In genomic region chr11:108605301-108605700, GRCm38 (mm10) we compare ENCODE assay signal across 11 mouse cellular contexts.
A peak's percentile ranks its signal among the peaks of the same experiment; 100 is the strongest.
DNase-seq lines count a peak whose midpoint lies in the region; ATAC-seq lines count a peak whose summit lies in the region.
"Had no signal": no experiment of that assay in that cellular context is flagged by ENCODE, and none has a peak within 500 bp of the region (broad histone marks: within the 10 kb centered on the region; RNA-seq: fewer than 3 reads in every experiment).

No protein-coding gene starts in this region.

- peak; percentile 44; the same call in 1 of the 2 replicates for ATAC-seq in frontal cortex, adult (ENCODE audit: low TSS enrichment)
- peak; percentile 90 for ATAC-seq in midbrain, embryonic 16.5 days
- ATAC-seq in megakaryocyte progenitor cell, adult 5-6 weeks (replicated peaks; ENCODE audit: poor library complexity) = no peak

- no peaks in the 10 kb centered on the region for H3K9me3 ChIP-seq in hindbrain, embryonic 10.5 days
- H3K9me3 ChIP-seq in midbrain, embryonic 16.5 days (replicated peaks; ENCODE audit: control insufficient read depth, low read length, poor library complexity, severe bottlenecking) = no peaks in the 10 kb centered on the region

- DNase-seq in frontal cortex, postnatal 25 days (ENCODE audit: low spot score in 2 of 2) = no peak
- DNase-seq in cerebellum, adult 9-11 months = peak; percentile 7
- peak; percentile 39 for DNase-seq in hindbrain, embryonic 10.5 days (ENCODE audit: low spot score)
- no peak for DNase-seq in kidney, adult 8-10 months
- no peak for DNase-seq in kidney, postnatal 25 days
- DNase-seq: gastrocnemius, adult 2 months; heart, postnatal 10 days; lung, adult 18-20 months had no signal

- peaks cover 11% of the 10 kb centered on the region for H3K4me1 ChIP-seq in hindbrain, embryonic 10.5 days (replicated peaks)
- H3K4me1 ChIP-seq in midbrain, embryonic 16.5 days (ENCODE audit: control insufficient read depth, insufficient read depth, low read length) = peaks cover 6% of the 10 kb centered on the region

- no peak overlapping the region; the same call in 1 of the 2 replicates for H3K27ac ChIP-seq in hindbrain, embryonic 10.5 days
- peak overlapping the region; percentile 91 for H3K27ac ChIP-seq in midbrain, embryonic 16.5 days (ENCODE audit: low read length)
- H3K27ac ChIP-seq: gastrocnemius, adult 2 months had no signal

- H3K27me3 ChIP-seq in hindbrain, embryonic 10.5 days (ENCODE audit: insufficient read depth, poor library complexity, severe bottlenecking) = no peaks in the 10 kb centered on the region
- no peaks in the 10 kb centered on the region for H3K27me3 ChIP-seq in midbrain, embryonic 16.5 days (ENCODE audit: control insufficient read depth, insufficient read depth, low read depth, low read length)

- peak overlapping the region; percentile 50 for H3K4me2 ChIP-seq in midbrain, embryonic 16.5 days (ENCODE audit: low read length)

- H3K4me3 ChIP-seq in hindbrain, embryonic 10.5 days = no peak overlapping the region
- peak overlapping the region; percentile 41 for H3K4me3 ChIP-seq in midbrain, embryonic 16.5 days (ENCODE audit: low read depth, low read length)
- H3K4me3 ChIP-seq: gastrocnemius, adult 2 months had no signal

- no peaks in the 10 kb centered on the region for H3K36me3 ChIP-seq in hindbrain, embryonic 10.5 days
- H3K36me3 ChIP-seq in midbrain, embryonic 16.5 days (ENCODE audit: control insufficient read depth, insufficient read depth, low read length) = no peaks in the 10 kb centered on the region

- 36% methylated on average over 3 of the region's 3 CpGs for WGBS in hindbrain, embryonic 10.5 days
- 15% methylated on average over 3 of the region's 3 CpGs for WGBS in midbrain, embryonic 16.5 days

- peak overlapping the region; percentile 66 for H3K9ac ChIP-seq in midbrain, embryonic 16.5 days (ENCODE audit: low read depth, low read length)

Comparison
In these comparisons a context has a peak if more than half of its experiments do, and no peak if none do; other contexts are left out.
1. DNase-seq: peak in cerebellum, adult 9-11 months (single experiment) and hindbrain, embryonic 10.5 days (single experiment); none in frontal cortex, postnatal 25 days (0 of 2), kidney, adult 8-10 months (0 of 2) and kidney, postnatal 25 days (0 of 2).